Mouse (Mus musculus): ENCODE measurements around the gene Cdk5rap1. TPM values are rescaled to one million over a fixed set of nuclear protein-coding genes. Genes with fewer than 3 reads are reported as not detected.
"Not testable (repeated sequence)": the region's sequence is repeated elsewhere in the genome, so short reads cannot be mapped to it uniquely, and the experiment has no call there.

Gene Cdk5rap1
- total RNA-seq, 2 experiments from 2014 or later, result 14.5 to 15.3 TPM

- Histone ChIP-seq H3K27ac (no peak overlapping the region), H3K4me3 (no peak overlapping the region)
- intact Hi-C loops (cut with DNase I), result no loop called here
- DNase-seq, result no peak
- TF ChIP-seq CTCF (IDR thresholded peaks at IDR 0.05), result no peak
These were observed 80.0 kb downstream of the Cdk5rap1 start for GRCm38 (mm10) chr2:154292833-154293232.

GRCm38 (mm10) chr2:154291866-154292265 is 80.9 kb downstream of the Cdk5rap1 start:
- intact Hi-C loops (cut with DNase I); H3K4me3 ChIP-seq: not testable (repeated sequence)

More at GRCm38 (mm10) chr2:154291866-154292265, 80.9 kb downstream of the Cdk5rap1 start:
- not testable (repeated sequence) for H3K27ac ChIP-seq, DNase-seq

Other genes with a start within 250 kb of the Cdk5rap1 start
- gene Bpifa3, start 242.7 kb downstream of the Cdk5rap1 start, total RNA-seq (2021), result not detected
- not detected for gene Bpifa1, start 230.1 kb downstream of the Cdk5rap1 start, total RNA-seq (2021)
- gene Bpifa5, start 210.4 kb downstream of the Cdk5rap1 start, total RNA-seq (2021), result not detected
- gene Bpifb1, start 182.2 kb downstream of the Cdk5rap1 start, total RNA-seq (2021), result not detected
- not detected for gene Bpifb5, start 149.3 kb downstream of the Cdk5rap1 start, total RNA-seq (2021)
- gene Bpifb9a, start 115.2 kb downstream of the Cdk5rap1 start, total RNA-seq (2021), result not detected
- gene Bpifb9b, start 65.8 kb downstream of the Cdk5rap1 start, total RNA-seq (2021), result not detected
- gene Snta1, start 35.1 kb upstream of the Cdk5rap1 start, total RNA-seq (2021), result 100 to 1,000 TPM; 245 to 247 TPM
- gene Cbfa2t2, start 63.5 kb upstream of the Cdk5rap1 start, total RNA-seq (2021), result 10 to 100 TPM; 13.4 to 17.9 TPM
- not detected for gene 1700003F12Rik, start 174.1 kb upstream of the Cdk5rap1 start, total RNA-seq (2021)
- gene Actl10, start 178.8 kb upstream of the Cdk5rap1 start, total RNA-seq (2021), result not detected
- under 1 TPM; 0.33 to 0.36 TPM for gene Necab3, start 185.9 kb upstream of the Cdk5rap1 start, total RNA-seq (2021)
- under 1 TPM; 0.28 to 0.64 TPM for gene E2f1, start 196.9 kb upstream of the Cdk5rap1 start, total RNA-seq (2021)
- 10 to 100 TPM; 10.1 to 15.8 TPM for gene Pxmp4, start 230.7 kb upstream of the Cdk5rap1 start, total RNA-seq (2021)
- 1 to 10 TPM; 2.6 to 3.5 TPM for gene Zfp341, start 240.3 kb upstream of the Cdk5rap1 start, total RNA-seq (2021)
- gene 4930519P11Rik, start 240.4 kb upstream of the Cdk5rap1 start, total RNA-seq (2021), result not detected